Mouse (Mus musculus): ENCODE data around the gene Zfp212. TPM values are rescaled to one million over a fixed set of nuclear protein-coding genes. Genes with fewer than 3 reads are reported as not detected.

Zfp212 gene
- total RNA-seq (2021): 10 to 100 TPM; 13.0 to 14.5 TPM
- long read RNA-seq, experiment 1, transcript Zfp212-201 (5 exons, 2,801 nt): major isoform, 21 of 26 reads
- long read RNA-seq, experiment 1, partial matches to known transcripts: 1 of 26 reads
- long read RNA-seq, experiment 1, other reads (novel, unspliced or antisense): 4 of 26 reads
- long read RNA-seq, experiment 2, transcript Zfp212-201 (5 exons, 2,801 nt): major isoform, 22 of 23 reads
- long read RNA-seq, experiment 2, partial matches to known transcripts: 1 of 23 reads
- long read RNA-seq, experiment 2, other reads (novel, unspliced or antisense): 0 of 23 reads

DNA sequence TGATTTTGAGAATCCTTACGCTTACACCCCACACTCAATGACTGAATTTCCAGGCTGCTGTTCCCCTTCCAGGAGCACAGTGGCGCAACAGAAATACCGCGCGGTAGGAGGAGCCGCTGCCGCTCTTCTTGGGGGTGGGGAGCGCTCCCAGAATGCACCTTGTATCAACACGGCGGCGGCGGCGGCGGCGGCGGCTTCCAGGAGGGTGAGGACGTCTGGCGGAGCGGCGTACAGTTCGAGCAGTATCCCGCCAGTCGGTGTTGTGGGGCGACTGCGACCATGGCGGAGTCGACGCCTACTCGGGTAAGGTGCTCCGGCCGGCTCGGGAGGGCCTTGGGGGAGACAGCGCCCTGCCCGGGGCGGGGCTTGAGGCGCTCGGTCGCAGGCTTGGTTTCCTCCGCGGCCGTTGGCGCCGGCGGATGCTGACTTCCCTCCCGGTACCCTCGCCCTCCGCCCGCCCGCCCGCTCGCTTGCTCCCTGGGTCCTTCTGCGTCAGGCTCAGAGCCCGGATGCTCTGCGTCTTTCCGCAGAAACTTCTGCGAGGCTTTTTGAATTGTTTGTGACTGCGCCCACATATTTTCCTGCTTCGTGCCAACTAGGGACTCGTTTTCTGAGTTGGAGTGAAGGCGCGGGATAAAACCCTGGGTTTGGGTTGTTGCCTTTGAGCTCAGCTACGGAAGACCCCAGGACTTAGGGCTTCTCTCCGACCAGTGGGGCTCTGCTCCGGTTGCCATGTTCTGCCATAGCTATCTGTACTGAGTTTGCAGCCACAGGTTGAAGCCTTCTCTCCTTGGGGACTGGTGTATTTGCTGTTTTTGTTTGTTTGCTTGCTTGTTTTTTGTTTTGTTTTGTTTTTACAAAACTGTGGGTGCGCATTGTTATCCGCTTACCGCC is at the start of gene Zfp212:
Zfp212 (plus strand) TSS at position 30 of the 894 bp plus-strand sequence.
- DNase-seq (ENCODE audit: low spot score in 2 of 2): peak; percentile 59 to 85

DNA sequence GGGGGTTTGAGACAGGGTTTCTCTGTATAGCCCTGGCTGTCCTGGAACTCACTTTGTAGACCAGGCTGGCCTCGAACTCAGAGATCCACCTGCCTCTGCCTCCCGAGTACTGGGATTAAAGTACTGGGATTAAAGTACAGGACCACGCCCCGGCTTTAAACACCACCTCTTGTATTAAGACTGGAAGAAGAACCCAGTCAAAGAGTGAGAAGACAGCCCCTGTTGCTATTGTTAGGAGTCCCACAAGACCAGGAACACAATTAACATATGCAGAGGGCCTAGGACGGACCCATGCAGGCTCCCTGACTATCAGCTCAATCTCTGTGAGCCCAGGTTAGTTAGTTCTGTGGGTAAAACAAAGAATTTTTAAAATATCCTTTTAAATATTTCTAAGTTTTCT is 48.0 kb upstream of the Zfp212 start:
- no peak for DNase-seq (ENCODE audit: low spot score in 2 of 2)

DNA sequence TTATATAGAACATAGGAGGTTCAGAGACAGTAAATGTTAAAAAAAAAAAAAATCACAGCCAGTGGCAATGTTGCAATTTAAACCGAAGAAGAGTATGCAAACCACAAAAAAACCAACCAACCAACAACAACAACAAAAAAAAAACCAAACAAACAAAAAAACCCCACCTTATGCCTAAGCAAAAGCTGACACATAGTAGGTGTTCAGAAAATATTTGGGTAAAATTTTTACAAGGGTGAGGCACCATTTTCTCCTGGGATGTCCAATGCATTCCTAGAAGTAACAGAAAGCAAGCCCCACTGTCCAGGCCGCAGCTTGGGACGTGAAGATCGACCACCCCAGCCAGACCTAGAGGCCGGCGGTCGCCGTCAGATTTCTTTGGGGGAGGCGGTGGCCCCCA is 43.2 kb upstream of the Zfp212 start, which contains the start of gene Zfp282:
Zfp282 (plus strand) TSS at position 147 of the 400 bp plus-strand sequence.
- DNase-seq (ENCODE audit: low spot score in 2 of 2): no peak

DNA sequence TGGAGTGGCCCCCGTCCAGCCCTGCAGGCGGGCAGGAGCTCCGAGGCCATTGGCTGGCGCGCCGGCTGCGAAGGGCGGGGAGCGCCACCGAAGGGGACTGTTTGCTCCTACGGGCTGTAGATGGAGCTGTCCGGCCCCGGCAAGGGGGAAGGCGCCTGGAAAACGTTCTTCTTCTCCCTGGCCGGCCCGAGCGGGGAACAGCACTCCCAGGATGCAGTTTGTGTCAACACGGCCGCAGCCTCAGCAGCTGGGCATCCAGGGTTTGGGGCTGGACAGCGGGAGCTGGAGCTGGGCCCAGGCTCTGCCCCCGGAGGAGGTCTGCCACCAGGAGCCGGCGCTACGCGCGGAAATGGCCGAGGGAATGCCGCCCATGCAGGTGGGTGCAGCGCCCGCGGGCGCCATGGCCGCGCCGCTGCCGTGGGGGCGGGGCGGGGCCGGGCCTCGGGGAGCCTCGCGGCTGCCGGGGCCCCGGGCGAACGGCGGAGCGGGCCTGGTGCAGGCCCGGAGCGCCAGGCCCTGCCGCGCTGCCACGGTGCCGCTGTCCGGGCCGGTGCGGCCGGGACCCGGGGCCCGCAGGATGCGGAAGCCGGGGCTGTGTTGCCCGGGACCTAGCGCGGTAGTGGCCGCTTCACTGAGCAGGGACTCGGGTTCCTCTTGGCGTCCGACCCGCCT is 42.7 kb upstream of the Zfp212 start:
- peak; percentile 84 to 92 for DNase-seq (ENCODE audit: low spot score in 2 of 2)

DNA sequence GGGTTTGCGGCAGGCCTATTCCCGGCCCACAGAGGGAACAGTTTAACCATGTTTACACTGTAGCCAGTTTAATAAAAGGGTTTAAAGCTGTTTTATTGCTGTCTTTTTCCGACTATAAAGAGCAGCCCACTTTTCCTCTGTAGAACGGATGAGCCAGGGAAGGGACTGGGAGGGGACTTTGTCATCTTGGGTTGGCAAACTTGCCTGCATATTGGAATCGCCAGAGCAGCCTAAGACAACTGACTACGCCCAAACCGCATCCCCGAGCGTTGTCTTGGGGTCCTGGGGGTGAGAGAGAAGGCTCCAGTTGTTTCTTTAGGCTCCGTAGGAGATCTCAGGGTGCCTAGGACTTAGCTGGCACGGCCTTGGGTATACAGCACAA is 42.2 kb upstream of the Zfp212 start:
- DNase-seq (ENCODE audit: low spot score in 2 of 2): no peak

DNA sequence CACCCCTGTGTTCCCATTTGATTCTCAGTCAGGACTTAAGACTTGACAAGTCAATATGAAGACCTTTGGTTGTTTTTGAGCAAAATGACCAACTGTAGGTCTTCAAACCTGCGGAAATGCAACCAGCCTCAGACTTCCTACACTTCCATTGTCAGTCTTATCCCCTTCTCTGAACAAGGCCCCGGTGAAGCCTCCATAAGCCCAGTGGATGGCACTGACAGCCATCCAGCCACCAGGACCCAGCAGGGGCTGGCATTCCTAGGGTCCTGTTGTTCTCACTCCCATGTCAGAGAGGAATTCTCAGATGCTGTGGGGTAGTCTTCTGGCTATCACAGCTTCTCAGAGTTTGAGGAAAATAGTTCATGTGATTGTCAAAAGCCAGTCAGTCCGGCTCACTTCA is 41.7 kb upstream of the Zfp212 start:
- no peak for DNase-seq (ENCODE audit: low spot score in 2 of 2)

DNA sequence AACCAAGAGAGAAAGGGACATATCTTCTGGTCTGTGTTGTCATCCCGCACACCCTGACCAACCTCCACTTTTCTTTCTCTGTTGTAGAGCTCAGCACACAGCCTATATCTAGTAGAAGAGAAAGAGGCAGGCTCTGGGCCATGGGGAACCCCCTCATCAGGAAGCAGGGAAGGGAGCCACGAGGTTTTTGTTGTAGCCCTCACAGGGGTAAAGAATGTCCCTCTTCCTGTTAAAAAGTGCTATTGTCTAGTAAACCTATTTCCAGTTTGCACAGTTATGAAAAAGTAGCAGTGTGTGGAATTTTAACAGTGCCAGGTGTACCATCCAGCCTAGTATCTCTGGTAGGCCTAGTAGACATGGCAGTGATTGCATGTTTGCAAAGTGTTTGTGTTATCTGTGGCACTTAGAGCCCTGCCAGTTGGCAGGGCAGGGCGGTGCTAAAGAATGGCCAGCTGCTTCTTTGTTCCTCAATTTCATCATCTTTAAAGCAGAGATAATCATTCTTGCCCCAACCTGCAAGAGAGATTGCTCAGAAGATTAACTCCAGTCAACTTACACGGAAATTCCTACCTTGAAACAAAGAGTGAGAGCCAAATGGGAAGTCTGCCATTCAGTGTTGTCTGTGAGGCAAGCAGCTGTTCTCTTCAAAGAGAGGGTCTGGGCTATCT is 41.1 kb upstream of the Zfp212 start:
- DNase-seq (ENCODE audit: low spot score in 2 of 2): no peak

DNA sequence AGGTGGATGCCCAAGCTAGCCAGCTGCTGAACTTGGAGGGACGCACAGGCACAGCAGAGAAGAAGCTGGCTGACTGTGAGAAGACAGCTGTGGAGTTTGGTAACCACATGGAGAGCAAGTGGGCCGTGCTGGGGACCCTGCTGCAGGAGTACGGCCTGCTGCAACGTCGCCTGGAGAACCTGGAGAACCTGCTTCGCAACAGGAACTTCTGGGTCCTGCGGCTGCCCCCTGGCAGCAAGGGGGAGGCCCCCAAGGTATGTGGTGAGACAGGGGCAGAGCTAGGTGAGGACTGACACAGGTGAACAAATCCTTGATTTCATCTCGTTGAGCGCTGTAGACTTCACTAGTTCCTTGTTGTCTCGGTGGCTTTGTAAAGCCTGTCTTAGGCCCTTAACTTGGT is 40.1 kb upstream of the Zfp212 start:
- DNase-seq (ENCODE audit: low spot score in 2 of 2): no peak

DNA sequence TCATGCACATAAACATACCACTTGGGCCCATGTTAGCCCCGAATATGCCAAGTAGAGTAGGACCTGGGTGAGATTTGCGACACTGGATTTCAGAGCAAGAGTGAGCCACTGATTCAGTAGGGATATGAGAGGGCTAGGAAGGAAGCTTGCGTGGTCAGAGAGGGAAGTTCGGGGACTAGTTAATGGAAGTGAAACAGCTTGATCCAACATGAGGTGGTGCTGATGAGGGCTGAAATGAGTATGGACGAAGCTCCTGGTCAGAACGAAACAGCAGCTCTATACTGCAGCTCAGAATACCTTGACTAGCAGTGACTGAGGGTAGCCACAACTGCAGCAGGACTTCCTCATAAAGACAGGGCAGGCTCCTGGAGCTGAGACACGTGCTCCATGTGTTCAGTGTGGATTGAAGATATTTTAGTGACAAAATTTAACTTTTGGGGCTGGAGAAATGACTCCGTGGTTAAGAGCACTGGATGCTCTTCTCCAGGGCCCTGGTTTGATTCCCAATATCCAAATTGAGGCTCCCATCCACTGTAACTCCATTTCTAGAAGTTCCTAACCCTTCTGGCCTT is 31.4 kb upstream of the Zfp212 start:
- DNase-seq (ENCODE audit: low spot score in 2 of 2): no peak

DNA sequence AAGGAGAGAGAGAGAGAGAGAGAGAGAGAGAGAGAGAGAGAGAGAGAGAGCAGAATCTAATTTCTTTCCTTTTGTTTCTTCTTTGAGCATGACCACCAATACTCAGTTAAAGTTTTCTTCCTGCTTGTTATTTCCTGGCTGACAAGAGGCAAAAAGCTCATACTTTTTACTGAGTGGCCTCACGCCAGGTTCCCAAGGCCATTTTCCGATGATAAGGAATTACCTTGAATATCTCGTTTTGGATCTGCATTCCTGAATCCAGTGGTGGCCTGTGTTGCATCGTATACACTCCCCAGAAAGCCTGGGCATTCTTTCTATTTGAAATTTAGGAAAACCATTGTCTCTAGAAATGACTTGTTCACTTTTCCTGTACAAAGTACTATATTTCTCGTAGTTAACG is 20.9 kb upstream of the Zfp212 start:
- DNase-seq (ENCODE audit: low spot score in 2 of 2): no peak

DNA sequence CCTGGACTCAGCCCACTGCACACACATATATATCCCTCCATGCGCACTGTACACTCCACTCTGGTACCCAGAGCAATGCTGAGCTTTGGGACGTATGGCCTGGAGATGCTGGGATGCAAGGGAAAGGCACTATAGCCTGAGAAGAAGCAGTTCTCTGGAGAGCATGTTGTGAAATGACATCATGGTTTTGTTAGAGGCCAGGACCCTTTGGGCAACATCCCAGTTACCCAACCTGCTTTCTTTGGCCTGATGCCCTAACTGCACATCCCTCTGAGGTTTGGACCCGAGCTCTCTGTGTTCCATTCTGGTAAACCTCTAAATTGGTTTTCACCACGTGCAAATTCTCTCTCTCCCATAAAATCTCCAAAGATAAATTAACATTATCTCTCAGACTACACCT is 16.7 kb upstream of the Zfp212 start:
- DNase-seq (ENCODE audit: low spot score in 2 of 2): no peak

DNA sequence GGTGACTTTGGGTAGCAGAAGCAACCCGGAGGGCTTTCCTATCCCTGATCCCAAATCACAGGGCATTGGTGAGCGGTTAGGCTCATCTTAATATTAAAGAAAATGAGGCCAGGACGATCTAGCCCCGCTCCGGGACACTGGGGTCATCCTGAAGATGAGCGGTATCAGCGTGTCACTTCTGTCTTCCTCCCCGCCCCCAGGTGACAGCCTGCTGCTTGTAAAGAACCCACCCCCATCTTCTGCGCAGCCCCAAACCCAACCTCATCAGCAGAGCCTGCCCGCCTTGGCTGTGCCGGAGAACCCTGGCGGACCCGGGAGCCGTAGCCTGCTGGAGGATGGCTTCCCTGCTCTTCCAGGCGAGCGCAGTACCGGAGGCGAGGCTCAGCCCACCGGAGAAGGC is 15.9 kb upstream of the Zfp212 start:
- no peak for DNase-seq (ENCODE audit: low spot score in 2 of 2)

DNA sequence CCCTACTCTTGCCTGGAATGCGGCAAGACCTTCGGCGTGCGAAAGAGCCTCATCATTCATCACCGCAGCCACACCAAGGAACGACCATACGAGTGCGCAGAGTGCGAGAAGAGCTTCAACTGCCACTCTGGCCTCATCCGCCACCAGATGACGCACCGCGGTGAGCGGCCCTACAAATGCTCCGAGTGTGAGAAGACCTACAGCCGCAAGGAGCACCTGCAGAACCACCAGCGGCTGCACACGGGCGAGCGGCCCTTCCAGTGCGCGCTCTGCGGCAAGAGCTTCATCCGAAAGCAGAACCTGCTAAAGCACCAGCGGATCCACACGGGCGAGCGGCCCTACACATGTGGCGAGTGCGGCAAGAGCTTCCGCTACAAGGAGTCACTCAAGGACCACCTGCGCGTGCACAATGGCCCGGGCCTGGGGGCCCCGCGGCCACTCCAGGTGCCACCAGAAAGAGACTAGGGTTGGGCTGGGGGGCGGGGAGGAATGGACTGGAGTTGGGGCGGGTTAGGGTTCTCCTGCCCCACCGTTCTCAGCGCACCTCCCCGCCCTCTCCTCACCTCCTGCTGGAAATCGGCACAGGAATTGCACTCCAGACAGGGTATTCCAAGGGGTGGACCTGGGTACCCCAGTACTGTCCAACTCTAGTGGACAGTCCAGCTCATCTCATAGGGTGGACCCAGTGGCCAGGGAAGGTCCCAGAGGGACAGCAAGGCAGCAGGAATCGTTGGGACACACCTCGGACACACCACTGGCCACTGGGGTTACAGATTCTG is 15.2 kb upstream of the Zfp212 start:
- no peak for DNase-seq (ENCODE audit: low spot score in 2 of 2)

DNA sequence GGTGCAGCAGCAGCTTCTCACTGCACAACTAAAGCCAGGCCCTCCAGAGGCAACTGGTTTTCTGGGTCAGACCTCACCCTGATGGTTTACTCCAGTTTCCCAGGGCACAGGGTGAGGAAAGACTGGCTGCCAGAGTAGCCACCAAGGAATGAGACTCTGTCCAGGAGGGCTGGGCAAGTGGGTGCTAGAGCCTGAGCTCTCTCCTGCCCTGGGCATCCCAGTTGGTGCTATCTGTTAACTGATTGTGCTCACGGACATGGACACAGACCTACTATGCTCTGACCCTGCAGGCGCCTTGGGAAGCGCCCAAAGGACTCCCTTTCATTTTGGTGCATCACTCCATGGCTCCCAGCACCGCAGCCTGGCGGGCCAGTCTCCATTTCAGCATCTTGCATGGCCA is 13.9 kb upstream of the Zfp212 start:
- DNase-seq (ENCODE audit: low spot score in 2 of 2): no peak

DNA sequence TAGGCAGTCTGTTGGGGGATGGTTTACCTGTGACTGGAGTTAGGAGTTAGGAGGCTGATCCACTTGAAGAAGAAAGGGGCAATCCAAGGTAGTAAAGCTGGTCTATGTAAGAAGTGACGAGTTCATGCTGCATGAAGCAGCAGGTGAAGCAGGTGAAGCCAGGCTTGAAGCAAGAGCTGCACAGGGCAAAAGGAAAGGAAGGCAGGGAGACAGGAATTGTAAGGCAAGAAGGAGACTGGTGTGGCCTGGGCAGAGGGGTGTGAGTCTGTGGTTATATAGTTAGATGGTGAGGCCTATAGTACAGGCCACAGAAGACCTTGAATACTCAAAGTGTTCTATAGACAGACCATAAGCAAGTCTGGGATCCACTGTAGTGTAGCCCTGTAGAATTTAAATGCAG is 11.3 kb upstream of the Zfp212 start:
- DNase-seq (ENCODE audit: low spot score in 2 of 2): no peak

DNA sequence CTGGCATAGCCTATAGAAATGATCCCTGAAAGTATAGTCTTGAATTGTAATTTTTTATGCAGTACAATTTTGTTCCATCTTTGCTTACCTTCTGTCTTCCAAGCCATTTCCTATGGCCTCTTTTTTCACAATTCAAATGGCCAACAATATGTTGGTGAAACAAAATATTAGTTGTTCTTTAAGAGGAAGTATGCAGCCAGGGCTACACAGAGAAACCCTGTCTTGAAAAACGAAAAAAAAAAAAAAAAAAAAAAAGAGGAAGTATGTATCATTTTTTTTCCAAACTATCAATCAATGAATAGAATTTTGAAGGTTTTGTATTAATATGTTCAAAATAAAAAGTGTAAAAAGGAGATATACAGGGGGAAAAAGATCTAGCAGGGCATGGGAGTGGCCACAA is 8.6 kb upstream of the Zfp212 start:
- DNase-seq (ENCODE audit: low spot score in 2 of 2): no peak

DNA sequence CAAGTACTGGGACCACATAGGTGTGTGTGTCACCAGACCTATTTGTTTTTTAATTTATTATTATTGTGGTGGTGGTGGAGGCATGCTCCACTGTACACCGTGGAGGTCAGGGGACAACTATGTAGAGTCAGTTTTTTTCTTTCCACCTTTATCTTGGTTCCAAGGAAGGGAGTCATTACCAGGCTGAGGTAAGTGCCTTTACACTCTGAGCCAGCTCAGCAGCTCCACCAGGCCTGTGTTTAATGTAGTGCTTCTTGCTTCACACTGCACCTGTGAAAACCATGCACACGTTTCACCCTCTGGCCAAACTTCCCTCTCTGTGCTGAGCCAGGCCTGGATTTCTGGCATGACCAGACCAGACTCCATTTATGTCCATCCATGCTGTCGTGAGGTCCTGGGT is 7.3 kb upstream of the Zfp212 start:
- no peak for DNase-seq (ENCODE audit: low spot score in 2 of 2)

DNA sequence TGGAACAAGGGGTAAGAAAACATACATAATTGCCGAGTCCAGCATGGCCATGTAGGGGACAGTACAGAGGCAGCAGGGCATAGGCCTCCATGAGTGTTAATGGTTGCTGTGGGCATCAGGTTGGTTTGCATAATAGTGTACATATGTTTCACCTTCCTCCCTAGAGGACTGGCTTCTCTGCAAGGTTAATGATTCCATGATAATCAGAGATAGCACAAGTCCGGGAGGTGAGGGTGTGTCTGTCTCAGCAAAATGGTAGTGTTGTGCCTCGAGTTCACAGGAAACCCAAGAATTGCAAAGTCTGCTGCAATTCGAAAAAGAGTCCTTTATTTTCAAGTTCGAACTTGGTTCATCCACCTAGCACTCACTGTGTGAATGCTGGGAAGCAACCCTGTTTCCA is 3.2 kb upstream of the Zfp212 start:
- no peak for DNase-seq (ENCODE audit: low spot score in 2 of 2)

DNA sequence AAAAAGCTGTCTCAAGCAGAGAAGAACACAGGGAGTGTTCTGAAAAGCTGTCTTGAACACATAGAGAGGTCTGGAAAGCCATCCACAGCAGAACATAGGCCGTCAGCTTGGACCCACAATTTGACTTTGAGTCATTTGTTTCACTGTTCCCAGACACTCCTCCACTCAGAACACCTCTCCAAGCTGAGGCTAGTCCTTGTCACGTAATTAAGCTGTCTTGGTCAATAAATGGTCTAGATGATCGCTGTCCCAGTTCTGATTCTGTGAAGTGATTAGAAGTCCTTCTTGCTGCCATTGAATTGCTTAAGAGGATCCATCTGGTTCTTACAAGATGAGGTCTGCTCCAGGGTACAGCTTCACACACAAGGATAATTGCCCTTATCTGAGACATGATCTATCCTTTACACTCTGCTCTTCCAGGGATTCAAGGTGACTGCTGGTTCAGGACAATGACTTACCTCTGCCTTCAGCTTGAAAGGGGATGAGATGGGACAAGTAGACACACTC is 1.5 kb upstream of the Zfp212 start:
- no peak for DNase-seq (ENCODE audit: low spot score in 2 of 2)
